Mouse (Mus musculus): ENCODE results near the gene Rad9b.

Gene Rad9b

GRCm38 (mm10) chr5:122280422-122280826, 73.6 kb downstream of the Rad9b start:
- no peak for DNase-seq

- DNase-seq: no peak
These were observed 74.1 kb downstream of the Rad9b start for GRCm38 (mm10) chr5:122279799-122280421.

GRCm38 (mm10) chr5:122278946-122279345, 75.1 kb downstream of the Rad9b start:
- DNase-seq: no peak

DNA sequence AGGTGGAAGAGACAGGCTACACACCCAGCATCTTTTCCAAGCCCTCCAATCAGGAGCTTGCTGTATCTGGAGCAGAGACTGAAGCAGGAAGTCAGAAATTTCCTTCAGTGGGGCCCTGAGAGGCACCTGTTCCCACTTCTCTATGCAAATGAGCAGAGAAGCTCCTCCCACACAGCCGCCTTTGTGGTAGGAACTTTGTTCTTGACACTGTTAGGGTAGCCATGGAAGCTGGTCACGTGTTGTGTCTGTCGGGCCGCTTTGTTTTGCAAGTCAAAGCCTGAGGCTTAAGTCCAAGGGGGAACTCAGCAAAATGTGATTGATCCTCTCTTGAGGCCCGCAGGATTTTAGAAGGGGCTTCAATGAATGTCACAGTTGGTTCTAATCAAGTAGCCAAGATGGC, 79.2 kb downstream of the Rad9b start:
- no peak for DNase-seq

Data from right cerebral cortex, postnatal 4 days (tissue).